Mouse (Mus musculus) midbrain, embryonic 13.5 days (tissue): ENCODE measurements around the gene Trappc13. TPM values are rescaled to one million over a fixed set of nuclear protein-coding genes. Genes with fewer than 3 reads are reported as not detected.

ENCODE experiments used
- polyA plus RNA-seq: library from polyadenylated mRNA; unstranded; fragments of >200 nt; fragmentation: Nextera tagmentation; extraction: Ambion mirVana; gene quantifications from 2 replicates; pipeline ENCODE4 v1.2.1, GENCODE M21; 2015

The Trappc13 gene
- polyA plus RNA-seq, 1 experiment from 2014 or later, result 70.1 TPM

Other genes starting within 250 kb of the Trappc13 start
- 40.6 and 42.1 TPM in 2 replicates for gene Nln, start 68.9 kb downstream of the Trappc13 start, polyA plus RNA-seq
- 29.2 and 30.7 TPM in 2 replicates for gene Sgtb, start 68.7 kb downstream of the Trappc13 start, polyA plus RNA-seq
- gene Trim23, start 328 bp upstream of the Trappc13 start, polyA plus RNA-seq, result 29.6 and 37.2 TPM in 2 replicates
- 28.1 and 36.5 TPM in 2 replicates for gene Cenpk, start 50.1 kb upstream of the Trappc13 start, polyA plus RNA-seq
- 9.1 and 10.1 TPM in 2 replicates for gene Ppwd1, start 50.4 kb upstream of the Trappc13 start, polyA plus RNA-seq
- 1.9 TPM in 2 replicates for gene Adamts6, start 109.4 kb upstream of the Trappc13 start, polyA plus RNA-seq